Mouse (Mus musculus) G1E (cell line): ENCODE measurements around the gene Ube2h.

ENCODE experiments used
- CTCF ChIP-seq: IDR thresholded peaks from 2 replicates; pipeline ENCODE4 v1.5.1; 2012; ENCODE audit warnings: low read depth, low read length, inconsistent platforms, mixed read lengths
- GATA1 ChIP-seq: IDR thresholded peaks from 2 replicates; pipeline ENCODE4 v1.6.1; 2012; ENCODE audit warnings: borderline replicate concordance, low read length, inconsistent platforms, mixed read lengths
- GATA2 ChIP-seq: IDR thresholded peaks from 2 replicates; pipeline ENCODE4 v1.6.1; 2012; ENCODE audit warnings: low read depth, low read length, inconsistent platforms, borderline replicate concordance
- POLR2AphosphoS5 ChIP-seq: IDR thresholded peaks from 2 replicates; pipeline ENCODE4 v1.6.1; 2012; ENCODE audit warnings: low read depth, low read length, inconsistent platforms; ENCODE audit not compliant: insufficient replicate concordance
- TAL1 ChIP-seq: conservative IDR thresholded peaks from 2 replicates; pipeline ENCODE4 v1.6.1; 2012; ENCODE audit warnings: low read depth, low read length, inconsistent platforms, mixed read lengths

GRCm38 (mm10) chr6:30172441-30172819 is 131.9 kb downstream of the Ube2h start:
- no peak for TF ChIP-seq CTCF
- TF ChIP-seq TAL1: no peak
- no peak for TF ChIP-seq POLR2AphosphoS5
- TF ChIP-seq GATA1: no peak
- no peak for TF ChIP-seq GATA2
